Mouse (Mus musculus) MEL (cell line): Measurements from ENCODE around the gene Pi4k2a. TPM values are rescaled to one million over a fixed set of nuclear protein-coding genes. Genes with fewer than 3 reads are reported as not detected.

Experiments
- DNase-seq: peaks from one replicate; pipeline ENCODE4 v3.0.0; 2011; ENCODE audit warnings: low read depth, low spot score
- H3K27ac ChIP-seq: 2 replicates; pipeline ENCODE4 v1.5.1; 2012; ENCODE audit warnings: low read depth, mild to moderate bottlenecking, control low read depth, low read length, moderate library complexity; ENCODE audit not compliant: control insufficient read depth
- H3K27me3 ChIP-seq, 2 experiments: fragments of 150-350 bp in 1 of 2; sonication (generic) in 1 of 2; 2 replicates each; pipeline ENCODE4 v1.6.1; 2012; ENCODE audit warnings: low read length in 2 of 2, mild to moderate bottlenecking in 2 of 2, improper control_type of control experiment in 1 of 2, moderate library complexity in 1 of 2; ENCODE audit not compliant: insufficient read depth in 2 of 2, control insufficient read depth in 1 of 2
- H3K36me3 ChIP-seq, 2 experiments: 2 replicates each; pipeline ENCODE4 v1.6.1; 2012 to 2014; ENCODE audit warnings: low read length in 2 of 2, improper control_type of control experiment in 1 of 2, inconsistent platforms in 1 of 2, mild to moderate bottlenecking in 1 of 2; ENCODE audit not compliant: insufficient read depth in 2 of 2, control insufficient read depth in 1 of 2
- H3K4me1 ChIP-seq, 2 experiments: fragments of 150-350 bp in 1 of 2; sonication (generic) in 1 of 2; 2 replicates each; pipeline ENCODE4 v1.6.1; 2012; ENCODE audit warnings: low read length in 2 of 2, improper control_type of control experiment in 1 of 2, mild to moderate bottlenecking in 1 of 2; ENCODE audit not compliant: insufficient read depth in 2 of 2, control insufficient read depth in 1 of 2
- H3K4me3 ChIP-seq, 2 experiments: fragments of 150-350 bp in 1 of 2; sonication (generic) in 1 of 2; 2 replicates each; pipeline ENCODE4 v1.5.1; 2012; ENCODE audit warnings: low read depth in 2 of 2, low read length in 2 of 2, mild to moderate bottlenecking in 2 of 2, moderate library complexity in 2 of 2, control low read depth in 1 of 2, improper control_type of control experiment in 1 of 2; ENCODE audit not compliant: control insufficient read depth in 1 of 2, insufficient read depth in 1 of 2
- H3K79me2 ChIP-seq: 2 replicates; pipeline ENCODE4 v1.6.1; 2012; ENCODE audit warnings: mild to moderate bottlenecking, low read length, moderate library complexity; ENCODE audit not compliant: control insufficient read depth, poor library complexity, insufficient read depth
- H3K9ac ChIP-seq: 2 replicates; pipeline ENCODE4 v1.6.1; 2012; ENCODE audit warnings: low read depth, mild to moderate bottlenecking, control low read depth, low read length, moderate library complexity; ENCODE audit not compliant: control insufficient read depth, poor library complexity, severe bottlenecking
- H3K9me3 ChIP-seq: fragments of 150-350 bp; sonication (generic); replicated peaks from 2 replicates; pipeline ENCODE4 v1.6.1; 2012; ENCODE audit warnings: mild to moderate bottlenecking, low read length, improper control_type of control experiment, moderate library complexity; ENCODE audit not compliant: insufficient read depth
- CHD2 ChIP-seq: IDR thresholded peaks from 2 replicates; pipeline ENCODE4 v1.6.1; 2011; ENCODE audit warnings: low read length, improper control_type of control experiment
- ELF1 ChIP-seq: IDR thresholded peaks from 2 replicates; pipeline ENCODE4 v1.6.1; 2014; ENCODE audit warnings: low read depth, mild to moderate bottlenecking, inconsistent platforms, low read length, improper control_type of control experiment, moderate library complexity
- ETS1 ChIP-seq: IDR thresholded peaks from 2 replicates; pipeline ENCODE4 v1.6.1; 2012; ENCODE audit warnings: low read depth, mild to moderate bottlenecking, inconsistent platforms, low read length, improper control_type of control experiment, moderate library complexity
- HCFC1 ChIP-seq: IDR thresholded peaks from 2 replicates; pipeline ENCODE4 v1.6.1; 2012; ENCODE audit warnings: low read depth, mild to moderate bottlenecking, inconsistent platforms, low read length, improper control_type of control experiment, moderate library complexity
- KAT2A ChIP-seq: conservative IDR thresholded peaks from 2 replicates; pipeline ENCODE4 v1.6.1; 2012; ENCODE audit warnings: low read depth, low read length, improper control_type of control experiment, inconsistent platforms
- MAFK ChIP-seq: IDR thresholded peaks from 2 replicates; pipeline ENCODE4 v1.6.1; 2011; ENCODE audit warnings: low read depth, mild to moderate bottlenecking, low read length, improper control_type of control experiment, borderline replicate concordance
- MAX ChIP-seq: IDR thresholded peaks from 2 replicates; pipeline ENCODE4 v1.6.1; 2011; ENCODE audit warnings: low read length, improper control_type of control experiment
- MAZ ChIP-seq: IDR thresholded peaks from 2 replicates; pipeline ENCODE4 v1.6.1; 2012; ENCODE audit warnings: low read depth, mild to moderate bottlenecking, inconsistent platforms, low read length, improper control_type of control experiment
- MXI1 ChIP-seq: IDR thresholded peaks from 2 replicates; pipeline ENCODE4 v1.6.1; 2011; ENCODE audit warnings: mild to moderate bottlenecking, low read depth, low read length, improper control_type of control experiment
- NELFE ChIP-seq: IDR thresholded peaks from 2 replicates; pipeline ENCODE4 v1.6.1; 2011; ENCODE audit warnings: low read depth, low read length, improper control_type of control experiment
- NRF1 ChIP-seq: IDR thresholded peaks from 2 replicates; pipeline ENCODE4 v1.6.1; 2014; ENCODE audit warnings: low read depth, mild to moderate bottlenecking, inconsistent platforms, low read length, improper control_type of control experiment, moderate library complexity; ENCODE audit not compliant: poor library complexity, insufficient read depth, severe bottlenecking
- POLR2A ChIP-seq, 2 experiments: IDR thresholded peaks; 2 replicates each; pipeline ENCODE4 v1.6.1; 2011 to 2012; ENCODE audit warnings: low read length in 2 of 2, mild to moderate bottlenecking in 2 of 2, control low read depth in 1 of 2, improper control_type of control experiment in 1 of 2, low read depth in 1 of 2, moderate library complexity in 1 of 2; ENCODE audit not compliant: control insufficient read depth in 1 of 2, insufficient read depth in 1 of 2, poor library complexity in 1 of 2
- SIN3A ChIP-seq: IDR thresholded peaks from 2 replicates; pipeline ENCODE4 v1.6.1; 2012; ENCODE audit warnings: low read length, improper control_type of control experiment, inconsistent platforms
- SMC3 ChIP-seq: IDR thresholded peaks from 2 replicates; pipeline ENCODE4 v1.6.1; 2011; ENCODE audit warnings: low read depth, low read length, improper control_type of control experiment
- TCF12 ChIP-seq: IDR thresholded peaks from 2 replicates; pipeline ENCODE4 v1.6.1; 2014; ENCODE audit warnings: low read depth, mild to moderate bottlenecking, inconsistent platforms, low read length, improper control_type of control experiment, moderate library complexity
- UBTF ChIP-seq: IDR thresholded peaks from 2 replicates; pipeline ENCODE4 v1.6.1; 2012; ENCODE audit warnings: low read depth, mild to moderate bottlenecking, inconsistent platforms, low read length, improper control_type of control experiment, moderate library complexity, borderline replicate concordance; ENCODE audit not compliant: insufficient read depth
- ZKSCAN1 ChIP-seq: IDR thresholded peaks from 2 replicates; pipeline ENCODE4 v1.6.1; 2012; ENCODE audit warnings: low read depth, mild to moderate bottlenecking, inconsistent platforms, low read length, improper control_type of control experiment, moderate library complexity
- ZMIZ1 ChIP-seq: IDR thresholded peaks from 2 replicates; pipeline ENCODE4 v1.6.1; 2012; ENCODE audit warnings: low read depth, mild to moderate bottlenecking, inconsistent platforms, low read length, improper control_type of control experiment, moderate library complexity
- ZNF384 ChIP-seq: IDR thresholded peaks from 2 replicates; pipeline ENCODE4 v1.6.1; 2012; ENCODE audit warnings: low read depth, mild to moderate bottlenecking, inconsistent platforms, low read length, improper control_type of control experiment
- polyA plus RNA-seq, 2 experiments: library from polyadenylated mRNA; stranded (reverse) in 1 of 2; unstranded in 1 of 2; fragments of >175 nt in 1 of 2; fragments of >200 nt in 1 of 2; gene quantifications; 2 replicates each; pipeline versions ENCODE4 v1.2.1 to v1.2.4; 2012; ENCODE audit warnings: low replicate concordance in 2 of 2, low read depth in 1 of 2; ENCODE audit not compliant: insufficient read length in 2 of 2, insufficient read depth in 1 of 2, missing spikeins in 1 of 2
- total RNA-seq: library from RNA; depleted of rRNA; stranded (reverse); fragments of 300-350 nt; gene quantifications from 2 replicates; pipeline ENCODE4 v1.2.3, GENCODE M21; 2012

Pi4k2a gene
- total and polyA plus RNA-seq, 3 experiments = 10.2 to 30.3 TPM; not detected in 1

DNA sequence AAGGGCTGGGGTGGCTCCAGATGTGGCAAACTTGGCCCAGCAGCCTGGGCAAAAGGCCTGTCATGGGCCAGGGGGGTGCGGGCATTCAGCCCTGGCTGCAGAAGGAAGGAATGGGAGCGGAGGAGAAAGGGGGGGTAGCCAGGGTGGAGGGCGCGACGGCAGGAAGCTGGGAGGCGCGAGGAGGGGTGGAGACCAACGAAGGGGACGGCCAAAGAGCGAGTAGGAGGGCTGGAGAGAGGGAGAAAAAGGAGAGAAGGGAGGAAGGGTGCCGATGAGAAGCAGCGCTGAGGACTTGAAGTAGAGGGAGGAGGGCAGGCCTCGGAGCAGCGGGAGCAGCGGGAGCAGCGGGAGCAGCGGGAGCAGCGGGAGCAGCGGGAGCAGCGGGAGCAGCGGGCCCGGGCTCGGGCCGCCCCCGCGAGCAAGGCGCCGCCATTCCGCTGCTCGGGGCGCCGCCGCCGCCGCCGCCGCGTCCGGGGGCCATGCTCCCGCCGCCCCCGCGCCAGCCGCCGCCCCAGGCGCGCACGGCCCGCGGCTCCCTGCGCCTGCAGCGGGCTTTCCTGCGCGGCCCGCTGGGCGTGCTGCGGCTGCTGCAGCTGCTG is 57.0 kb downstream of the Pi4k2a start, which contains the start of gene Marveld1:
Gene Marveld1 (plus strand): TSS at position 231 of the 599 bp plus-strand sequence.
- peaks cover 2% of the 10 kb centered on the region; the same call in 1 of the 2 replicates for H3K79me2 ChIP-seq
- no peaks in the 10 kb centered on the region for H3K27me3 ChIP-seq
- H3K9ac ChIP-seq = peak within 1 kb of the TSS; percentile 65
- no peak within 1 kb of the TSS for H3K27ac ChIP-seq
- peak within 1 kb of the TSS; percentile 59 to 65 for H3K4me3 ChIP-seq
- DNase-seq = peak; percentile 76
- no peaks in the 10 kb centered on the region; a peak in 1 of 4 replicates for H3K36me3 ChIP-seq
- no peak; the same call in 1 of the 2 replicates for TF ChIP-seq KAT2A
- TF ChIP-seq HCFC1 = peak; percentile 56; the same call in 1 of the 2 replicates
- 0 out of 2 replicates have a peak, but pooled peaks have one; percentile 9 for TF ChIP-seq NRF1
- peak; percentile 27; the same call in 1 of the 2 replicates for TF ChIP-seq SIN3A
- no peak for TF ChIP-seq ZKSCAN1
- TF ChIP-seq MXI1 = peak; percentile 25; the same call in 1 of the 2 replicates
- peak; percentile 64 for TF ChIP-seq ZMIZ1
- peak; percentile 67 for TF ChIP-seq NELFE
- TF ChIP-seq TCF12 = peak; percentile 66
- TF ChIP-seq UBTF = 0 out of 2 replicates have a peak, but pooled peaks have one; percentile 4
- peak; percentile 48; the same call in 1 of the 2 replicates for TF ChIP-seq ZNF384
- TF ChIP-seq CHD2 = no peak
- TF ChIP-seq MAFK = no peak
- peak; percentile 93 for TF ChIP-seq MAZ
- TF ChIP-seq SMC3 = no peak
- 0 out of 2 replicates have a peak, but pooled peaks have one; percentile 50 for TF ChIP-seq MAX
- peak; percentile 26; the same call in 1 of the 2 replicates for TF ChIP-seq ETS1
- TF ChIP-seq POLR2A (IDR thresholded peaks at IDR 0.05; ENCODE audit: control insufficient read depth in 1 of 2, insufficient read depth in 1 of 2, low read depth in 1 of 2, low read length in 2 of 2, poor library complexity in 1 of 2) = peak; percentile 62 to 74; a peak in 3 of 4 replicates
- peak; percentile 61; the same call in 1 of the 2 replicates for TF ChIP-seq ELF1
- H3K4me1 ChIP-seq = peaks cover 3 to 26% of the 10 kb centered on the region in 2 experiments; a peak in 3 of 4 replicates
- no peaks in the 10 kb centered on the region for H3K9me3 ChIP-seq
